Mouse (Mus musculus) kidney, postnatal 0 days (tissue): ENCODE results near the gene Meox1. TPM values are rescaled to one million over a fixed set of nuclear protein-coding genes. Genes with fewer than 3 reads are reported as not detected.

ENCODE experiments used
- ATAC-seq: fragments of 200-750 bp; cut with Nextera tagmentation; replicated peaks from 2 replicates; pipeline ENCODE4 v1.8.0; 2017; ENCODE audit warnings: low read depth, moderate number of reproducible peaks, moderate TSS enrichment, moderate library complexity; ENCODE audit not compliant: low FRiP score
- DNase-seq: peaks from one replicate; pipeline ENCODE4 v3.0.0-alpha.2; 2016; ENCODE audit warnings: low spot score
- H3K27ac ChIP-seq: fragments of 300-500 bp; sonication (generic); 2 replicates; pipeline ENCODE4 v1.5.1; 2014; ENCODE audit warnings: mild to moderate bottlenecking
- H3K27me3 ChIP-seq: fragments of 300-500 bp; sonication (generic); 2 replicates; pipeline ENCODE4 v1.6.1; 2014; ENCODE audit warnings: low read length, mixed read lengths; ENCODE audit not compliant: insufficient read depth
- H3K36me3 ChIP-seq: fragments of 300-500 bp; sonication (generic); 2 replicates; pipeline ENCODE4 v1.6.1; 2014; ENCODE audit warnings: low read length, mixed read lengths; ENCODE audit not compliant: insufficient read depth
- H3K4me1 ChIP-seq: fragments of 300-500 bp; sonication (generic); replicated peaks from 2 replicates; pipeline ENCODE4 v1.6.1; 2014; ENCODE audit warnings: antibody characterized with exemption, low read length, mixed read lengths; ENCODE audit not compliant: insufficient read depth
- H3K4me2 ChIP-seq: fragments of 300-500 bp; sonication (generic); 2 replicates; pipeline ENCODE4 v1.6.1; 2014; ENCODE audit warnings: mild to moderate bottlenecking, low read length, moderate library complexity, mixed read lengths
- H3K4me3 ChIP-seq: fragments of 300-500 bp; sonication (generic); replicated peaks from 2 replicates; pipeline ENCODE4 v1.5.1; 2014; ENCODE audit warnings: low read depth, low read length
- H3K9ac ChIP-seq: fragments of 300-500 bp; sonication (generic); 2 replicates; pipeline ENCODE4 v1.6.1; 2014; ENCODE audit warnings: low read depth, low read length
- H3K9me3 ChIP-seq: fragments of 300-500 bp; sonication (generic); replicated peaks from 2 replicates; pipeline ENCODE4 v1.6.1; 2016; ENCODE audit warnings: low read length, inconsistent platforms, mixed read lengths
- CTCF ChIP-seq: IDR thresholded peaks from 2 replicates; pipeline ENCODE4 v1.5.1; 2016; ENCODE audit warnings: antibody characterized with exemption, low read depth, mild to moderate bottlenecking, moderate library complexity
- WGBS: fragments of 180-500 bp; shearing (Covaris S2); extraction: QIAGEN DNeasy Blood & Tissue Kit; methylation state at CpG from one replicate; pipeline ENCODE4 v1.1.7; 2014; 5-methylcytosine and 5-hydroxymethylcytosine counted together
- polyA plus RNA-seq: library from polyadenylated mRNA; unstranded; fragments of >200 nt; fragmentation: Nextera tagmentation; extraction: Ambion mirVana; gene quantifications from 2 replicates; pipeline ENCODE4 v1.2.1, GENCODE M21; 2015

Gene Meox1
- polyA plus RNA-seq, 1 experiment from 2014 or later, result 14.3 TPM

GRCm38 (mm10) chr11:101928030-101928762 is 34.0 kb upstream of the Meox1 start:
- Histone ChIP-seq H3K9me3 (no peaks in the 10 kb centered on the region), H3K4me1 (no peaks in the 10 kb centered on the region), H3K4me2 (no peak overlapping the region), H3K9ac (no peak overlapping the region), H3K4me3 (no peak overlapping the region), H3K27me3 (no peaks in the 10 kb centered on the region), H3K27ac (0 out of 2 replicates have a peak overlapping the region, but pooled peaks have one; percentile 31), H3K36me3 (no peaks in the 10 kb centered on the region)
- TF ChIP-seq CTCF, result peak; percentile 66
- ATAC-seq, result peak; percentile 52
- DNase-seq, result peak; percentile 44
- 38% methylated on average over 25 of the region's 25 CpGs for WGBS

GRCm38 (mm10) chr11:101926951-101927589 is 32.9 kb upstream of the Meox1 start:
- DNase-seq (no peak), ATAC-seq (no peak)
- H3K4me2 ChIP-seq, result no peak overlapping the region
- H3K36me3 ChIP-seq, result no peaks in the 10 kb centered on the region
- 81% methylated on average over 10 of the region's 10 CpGs for WGBS
- no peaks in the 10 kb centered on the region for H3K27me3 ChIP-seq
- no peaks in the 10 kb centered on the region for H3K9me3 ChIP-seq
- H3K9ac ChIP-seq, result no peak overlapping the region
- H3K4me1 ChIP-seq, result no peaks in the 10 kb centered on the region
- no peak overlapping the region for H3K27ac ChIP-seq
- no peak for TF ChIP-seq CTCF
- H3K4me3 ChIP-seq, result no peak overlapping the region

GRCm38 (mm10) chr11:101925636-101926035 is 31.5 kb upstream of the Meox1 start:
- no peak for TF ChIP-seq CTCF
- Histone ChIP-seq H3K4me3 (no peak overlapping the region), H3K27ac (0 out of 2 replicates have a peak overlapping the region, but pooled peaks have one; percentile 31), H3K9ac (no peak overlapping the region), H3K27me3 (no peaks in the 10 kb centered on the region), H3K4me2 (no peak overlapping the region), H3K9me3 (no peaks in the 10 kb centered on the region), H3K36me3 (no peaks in the 10 kb centered on the region), H3K4me1 (peaks cover 4% of the 10 kb centered on the region; the same call in 1 of the 2 replicates)
- 34% methylated on average over 6 of the region's 6 CpGs for WGBS
- peak; percentile 25 for DNase-seq
- no peak for ATAC-seq

- TF ChIP-seq CTCF, result no peak
- no peak for DNase-seq
- peaks cover 5% of the 10 kb centered on the region; the same call in 1 of the 2 replicates for H3K4me1 ChIP-seq
- ATAC-seq, result no peak
- H3K36me3 ChIP-seq, result no peaks in the 10 kb centered on the region
- H3K4me3 ChIP-seq, result no peak overlapping the region
- no peak overlapping the region for H3K9ac ChIP-seq
- no peak overlapping the region for H3K27ac ChIP-seq
- H3K27me3 ChIP-seq, result no peaks in the 10 kb centered on the region
- H3K9me3 ChIP-seq, result no peaks in the 10 kb centered on the region
- 69% methylated on average over 14 of the region's 19 CpGs for WGBS
- H3K4me2 ChIP-seq, result no peak overlapping the region
Measured at GRCm38 (mm10) chr11:101924441-101924976, 30.3 kb upstream of the Meox1 start.

- 82% methylated on average over 6 of the region's 6 CpGs for WGBS
- no peak for DNase-seq
Measured at GRCm38 (mm10) chr11:101923988-101924387, 29.8 kb upstream of the Meox1 start.

GRCm38 (mm10) chr11:101921361-101921952 is 27.3 kb upstream of the Meox1 start:
- Histone ChIP-seq H3K4me3 (no peak overlapping the region), H3K27me3 (0 out of 2 replicates have a peak, but pooled peaks cover 3% of the 10 kb centered on the region), H3K27ac (no peak overlapping the region), H3K9ac (no peak overlapping the region), H3K36me3 (no peaks in the 10 kb centered on the region), H3K9me3 (no peaks in the 10 kb centered on the region), H3K4me2 (no peak overlapping the region), H3K4me1 (peaks cover 5% of the 10 kb centered on the region; the same call in 1 of the 2 replicates)
- no peak for ATAC-seq
- 77% methylated on average over 12 of the region's 12 CpGs for WGBS
- no peak for DNase-seq
- no peak for TF ChIP-seq CTCF

More at GRCm38 (mm10) chr11:101923988-101924387, 29.8 kb upstream of the Meox1 start:
- no peak overlapping the region for H3K9ac ChIP-seq
- no peak overlapping the region for H3K4me2 ChIP-seq
- no peaks in the 10 kb centered on the region for H3K9me3 ChIP-seq
- TF ChIP-seq CTCF, result no peak
- H3K4me3 ChIP-seq, result no peak overlapping the region
- no peaks in the 10 kb centered on the region for H3K27me3 ChIP-seq
- ATAC-seq, result no peak
- no peak overlapping the region for H3K27ac ChIP-seq
- peaks cover 5% of the 10 kb centered on the region; the same call in 1 of the 2 replicates for H3K4me1 ChIP-seq
- no peaks in the 10 kb centered on the region for H3K36me3 ChIP-seq
